Mouse (Mus musculus) heart, embryonic 16.5 days (tissue): Measurements from ENCODE around the gene Tbp. TPM values are rescaled to one million over a fixed set of nuclear protein-coding genes. Genes with fewer than 3 reads are reported as not detected.
A peak's percentile ranks its signal among the peaks of the same experiment; 100 is the strongest.

Experiments
- ATAC-seq: fragments of 200-750 bp; cut with Nextera tagmentation; replicated peaks from 2 replicates; pipeline ENCODE4 v1.8.0; 2017; ENCODE audit warnings: moderate number of reproducible peaks; ENCODE audit not compliant: insufficient read depth, low FRiP score; ENCODE audit errors: extremely low read depth
- H3K27ac ChIP-seq: fragments of 300-500 bp; sonication (generic); 2 replicates; pipeline ENCODE4 v1.5.1; 2014; ENCODE audit warnings: mild to moderate bottlenecking, low read length, control low read depth, moderate library complexity
- H3K27me3 ChIP-seq: fragments of 300-500 bp; sonication (generic); 2 replicates; pipeline ENCODE4 v1.6.1; 2014; ENCODE audit warnings: low read length, mixed read lengths; ENCODE audit not compliant: control insufficient read depth, insufficient read depth
- H3K36me3 ChIP-seq: fragments of 300-500 bp; sonication (generic); 2 replicates; pipeline ENCODE4 v1.6.1; 2014; ENCODE audit not compliant: control insufficient read depth, insufficient read depth
- H3K4me1 ChIP-seq: fragments of 300-500 bp; sonication (generic); 2 replicates; pipeline ENCODE4 v1.6.1; 2014; ENCODE audit warnings: low read length, mixed read lengths; ENCODE audit not compliant: control insufficient read depth, insufficient read depth
- H3K4me2 ChIP-seq: fragments of 300-500 bp; sonication (generic); 2 replicates; pipeline ENCODE4 v1.6.1; 2014; ENCODE audit warnings: low read depth, mild to moderate bottlenecking, control low read depth, low read length
- H3K4me3 ChIP-seq: fragments of 300-500 bp; sonication (generic); 2 replicates; pipeline ENCODE4 v1.5.1; 2014; ENCODE audit warnings: mild to moderate bottlenecking, control low read depth, low read length
- H3K9ac ChIP-seq: fragments of 300-500 bp; sonication (generic); 2 replicates; pipeline ENCODE4 v1.6.1; 2014; ENCODE audit warnings: low read length, control low read depth
- H3K9me3 ChIP-seq: fragments of 300-500 bp; sonication (generic); replicated peaks from 2 replicates; pipeline ENCODE4 v1.6.1; 2016; ENCODE audit warnings: low read length; ENCODE audit not compliant: control insufficient read depth
- WGBS: fragments of 180-500 bp; shearing (Covaris S2); extraction: QIAGEN DNeasy Blood & Tissue Kit; methylation state at CpG from one replicate; pipeline ENCODE4 v1.1.7; 2014; 5-methylcytosine and 5-hydroxymethylcytosine counted together
- polyA plus RNA-seq: library from polyadenylated mRNA; unstranded; fragments of >200 nt; fragmentation: Nextera tagmentation; extraction: Ambion mirVana; gene quantifications from 2 replicates; pipeline ENCODE4 v1.2.1, GENCODE M21; 2015

The Tbp gene
- polyA plus RNA-seq = 25.2 and 27.3 TPM in 2 replicates

DNA sequence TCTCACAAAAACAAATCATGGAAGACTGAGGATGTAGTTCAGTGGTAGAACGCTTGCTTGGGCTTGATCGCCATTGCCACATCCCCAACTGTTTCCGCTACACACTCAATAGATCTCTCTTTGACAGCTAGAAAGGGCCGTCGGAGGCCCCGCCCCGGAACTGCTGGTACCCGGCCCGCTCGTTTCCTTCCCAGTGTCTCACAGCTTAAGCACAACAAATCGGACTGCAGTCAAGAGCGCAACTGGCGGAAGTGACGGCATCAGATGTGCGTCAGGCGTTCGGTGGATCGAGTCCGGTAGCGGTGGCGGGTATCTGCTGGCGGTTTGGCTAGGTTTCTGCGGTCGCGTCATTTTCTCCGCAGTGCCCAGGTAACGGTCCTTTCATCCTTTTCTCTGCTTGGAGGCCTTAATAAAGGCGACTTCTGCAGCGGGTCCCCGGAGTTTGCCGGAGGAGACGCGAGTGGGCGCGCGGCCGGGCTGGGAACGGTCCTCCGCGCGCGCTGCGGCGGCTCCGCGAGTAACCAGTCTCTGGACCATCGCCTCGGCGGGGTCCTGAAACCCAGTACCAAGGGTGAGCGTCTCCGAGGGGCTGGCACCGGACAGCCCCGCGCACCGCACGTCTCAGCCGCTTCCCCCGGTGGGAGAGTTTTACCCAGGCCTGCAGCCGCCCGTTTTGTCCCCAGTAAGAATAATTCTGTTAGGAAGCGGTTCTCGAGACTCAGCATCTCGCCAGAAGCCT is at the start of gene Tbp, which contains the start of gene Psmb1:
Gene Tbp (plus strand): TSS at position 233 of the 739 bp plus-strand sequence.
Gene Psmb1 (minus strand): TSS at position 96 of the 739 bp plus-strand sequence.
- Histone ChIP-seq H3K4me3 (peak within 1 kb of the TSS; percentile 98), H3K4me2 (peak within 1 kb of the TSS; percentile 81), H3K27me3 (no peaks in the 10 kb centered on the region), H3K9me3 (no peaks in the 10 kb centered on the region), H3K4me1 (peaks cover 32% of the 10 kb centered on the region), H3K9ac (peak within 1 kb of the TSS; percentile 92), H3K36me3 (peaks cover 14% of the 10 kb centered on the region), H3K27ac (peak within 1 kb of the TSS; percentile 87)
- peak; percentile 90 for ATAC-seq
- under 1% methylated on average over 63 of the region's 63 CpGs for WGBS

GRCm38 (mm10) chr17:15455203-15455602 is 44.5 kb upstream of the Tbp start:
- WGBS = 73% methylated on average over 4 of the region's 4 CpGs
- no peak overlapping the region for H3K9ac ChIP-seq
- no peak for ATAC-seq
- no peaks in the 10 kb centered on the region for H3K27me3 ChIP-seq
- no peak overlapping the region for H3K4me3 ChIP-seq
- no peak overlapping the region for H3K27ac ChIP-seq
- no peak overlapping the region for H3K4me2 ChIP-seq
- no peaks in the 10 kb centered on the region for H3K9me3 ChIP-seq
- no peaks in the 10 kb centered on the region for H3K36me3 ChIP-seq
- peaks cover 3% of the 10 kb centered on the region; the same call in 1 of the 2 replicates for H3K4me1 ChIP-seq

DNA sequence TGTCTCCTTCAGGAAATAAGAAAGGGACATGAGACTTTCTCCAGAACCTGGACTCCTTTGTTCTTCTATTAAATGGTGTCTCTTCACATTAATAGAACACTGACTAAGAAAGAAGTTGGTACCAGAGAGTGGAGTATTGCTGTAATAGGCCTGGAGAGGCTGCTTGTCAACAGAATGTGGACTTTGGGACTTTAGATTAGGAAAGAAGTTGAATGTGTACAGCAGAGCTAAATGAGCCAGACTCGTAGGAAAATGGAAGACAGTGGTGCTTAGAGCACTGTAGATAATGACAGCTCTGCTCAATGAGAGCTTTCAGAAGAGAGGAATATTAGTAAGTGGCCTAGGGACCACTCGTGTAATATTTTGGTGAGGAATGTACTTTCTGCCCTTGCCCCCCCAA is 43.1 kb upstream of the Tbp start:
- WGBS = 90% methylated on average over 2 of the region's 2 CpGs
- no peak overlapping the region for H3K27ac ChIP-seq

DNA sequence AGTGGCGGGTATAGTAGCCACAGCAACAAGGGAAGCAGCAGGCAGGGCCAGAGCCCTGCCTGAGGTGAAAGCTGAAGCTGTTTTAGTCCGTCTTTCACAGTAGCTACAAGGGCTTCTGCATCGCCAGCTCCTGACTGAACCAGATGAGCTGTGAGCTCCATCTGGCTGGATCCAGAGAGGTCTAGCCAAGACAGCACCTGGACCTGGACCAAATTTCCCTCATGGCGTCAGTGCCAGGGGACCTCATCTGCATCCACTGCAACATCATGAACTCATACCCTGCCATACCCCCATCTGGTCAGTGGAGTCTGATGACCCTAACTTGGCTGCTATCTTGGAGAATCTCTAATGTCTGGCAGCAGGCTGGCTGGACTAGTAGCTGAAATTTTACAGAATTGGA is 39.9 kb upstream of the Tbp start:
- H3K9ac ChIP-seq = no peak overlapping the region
- H3K27me3 ChIP-seq = no peaks in the 10 kb centered on the region
- no peak overlapping the region for H3K27ac ChIP-seq
- 73% methylated on average over 4 of the region's 4 CpGs for WGBS
- H3K4me1 ChIP-seq = peaks cover 12% of the 10 kb centered on the region
- H3K9me3 ChIP-seq = no peaks in the 10 kb centered on the region
- ATAC-seq = no peak
- H3K4me2 ChIP-seq = no peak overlapping the region
- H3K36me3 ChIP-seq = no peaks in the 10 kb centered on the region
- H3K4me3 ChIP-seq = no peak overlapping the region

More for the DNA sequence above, 43.1 kb upstream of the Tbp start:
- H3K9ac ChIP-seq = no peak overlapping the region
- H3K9me3 ChIP-seq = no peaks in the 10 kb centered on the region
- H3K4me3 ChIP-seq = no peak overlapping the region
- H3K4me1 ChIP-seq = peaks cover 4% of the 10 kb centered on the region
- no peaks in the 10 kb centered on the region for H3K27me3 ChIP-seq
- no peak overlapping the region for H3K4me2 ChIP-seq
- no peaks in the 10 kb centered on the region for H3K36me3 ChIP-seq
- no peak for ATAC-seq

DNA sequence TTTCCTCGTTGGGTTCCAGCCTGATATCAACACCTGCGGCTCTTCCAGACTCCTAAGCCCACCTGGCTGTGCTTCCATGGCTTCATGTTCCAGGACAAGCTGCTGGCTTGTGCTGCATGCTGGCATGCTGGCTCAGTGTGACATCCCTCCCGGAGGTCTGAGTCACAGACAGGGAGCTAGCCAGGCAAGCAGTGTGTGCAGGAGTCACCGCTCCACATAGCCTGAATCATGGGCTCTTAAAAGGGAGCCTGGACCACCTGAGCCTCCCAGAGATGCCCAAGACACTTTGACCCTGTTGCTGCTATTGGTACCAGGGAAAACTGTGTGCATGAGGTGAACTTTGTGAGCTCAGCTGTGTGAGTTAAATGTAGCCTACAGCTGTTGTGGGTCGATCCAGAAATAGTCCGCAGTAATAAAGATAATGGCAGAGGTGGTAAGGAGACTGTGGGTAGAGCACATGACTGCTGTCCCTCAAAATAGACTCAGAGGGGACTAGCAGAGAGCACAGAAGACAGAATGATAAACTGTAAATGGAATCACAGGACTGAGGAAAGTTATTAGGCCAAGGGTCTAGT is 37.7 kb upstream of the Tbp start:
- Histone ChIP-seq H3K9me3 (no peaks in the 10 kb centered on the region), H3K4me2 (peak overlapping the region; percentile 29), H3K4me3 (no peak overlapping the region), H3K27ac (peak overlapping the region; percentile 92), H3K9ac (peak overlapping the region; percentile 6; the same call in 1 of the 2 replicates), H3K36me3 (no peaks in the 10 kb centered on the region), H3K27me3 (no peaks in the 10 kb centered on the region), H3K4me1 (peaks cover 12% of the 10 kb centered on the region)
- WGBS = 60% methylated on average over 6 of the region's 6 CpGs
- ATAC-seq = peak; percentile 96

GRCm38 (mm10) chr17:15467669-15468068 is 32.0 kb upstream of the Tbp start:
- Histone ChIP-seq H3K9ac (no peak overlapping the region), H3K27ac (no peak overlapping the region), H3K4me2 (no peak overlapping the region), H3K27me3 (no peaks in the 10 kb centered on the region), H3K4me3 (no peak overlapping the region), H3K9me3 (no peaks in the 10 kb centered on the region), H3K4me1 (peaks cover 4% of the 10 kb centered on the region), H3K36me3 (peaks cover 9% of the 10 kb centered on the region)
- WGBS = 19% methylated on average over 5 of the region's 5 CpGs
- peak; percentile 37 for ATAC-seq

- no peak for ATAC-seq
- Histone ChIP-seq H3K4me1 (no peaks in the 10 kb centered on the region), H3K36me3 (peaks cover 53% of the 10 kb centered on the region), H3K27me3 (no peaks in the 10 kb centered on the region), H3K9me3 (no peaks in the 10 kb centered on the region), H3K4me3 (no peak overlapping the region), H3K27ac (no peak overlapping the region), H3K9ac (no peak overlapping the region), H3K4me2 (no peak overlapping the region)
- WGBS = 87% methylated on average over 4 of the region's 4 CpGs
These were observed 27.0 kb upstream of the Tbp start for GRCm38 (mm10) chr17:15472671-15473070.

DNA sequence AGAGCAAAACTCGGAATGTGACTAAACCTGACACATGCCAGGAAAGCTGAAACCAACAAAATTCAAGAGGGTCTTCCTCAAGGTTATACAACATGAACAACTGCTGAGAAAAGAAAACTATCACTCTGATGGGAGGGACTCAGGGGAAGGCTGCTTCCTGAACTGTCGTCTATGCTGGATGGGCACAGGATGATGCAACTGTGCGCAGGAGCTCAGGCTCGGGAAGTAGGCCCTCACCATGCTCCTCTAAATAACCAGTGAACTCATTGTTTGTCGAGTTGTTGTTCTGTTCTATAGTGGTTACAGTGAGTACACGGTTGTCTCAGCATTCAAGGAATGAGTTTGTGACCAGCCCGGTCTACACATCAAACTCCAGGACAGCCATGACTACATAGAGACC is 9.1 kb upstream of the Tbp start:
- H3K4me1 ChIP-seq = peaks cover 4% of the 10 kb centered on the region; the same call in 1 of the 2 replicates
- H3K36me3 ChIP-seq = peaks cover 38% of the 10 kb centered on the region
- no peaks in the 10 kb centered on the region for H3K9me3 ChIP-seq
- 72% methylated on average over 7 of the region's 7 CpGs for WGBS
- no peak overlapping the region for H3K27ac ChIP-seq
- no peak overlapping the region for H3K9ac ChIP-seq
- H3K4me2 ChIP-seq = no peak overlapping the region
- no peak overlapping the region for H3K4me3 ChIP-seq
- no peaks in the 10 kb centered on the region for H3K27me3 ChIP-seq
- ATAC-seq = no peak
